Mouse (Mus musculus) urinary bladder, adult 2 months (tissue): ENCODE results near the gene Prkag2. TPM values are rescaled to one million over a fixed set of nuclear protein-coding genes. Genes with fewer than 3 reads are reported as not detected.

ENCODE experiments used
- DNase-seq: peaks from one replicate; pipeline ENCODE4 v3.0.0; 2022; ENCODE audit warnings: low spot score
- polyA plus RNA-seq: library from polyadenylated mRNA; depleted of rRNA; stranded (reverse); fragments of >200 nt; gene quantifications from 2 replicates; pipeline ENCODE4 v1.2.3, GENCODE M21; 2012

Gene Prkag2
- polyA plus RNA-seq, 1 experiment, result 142 TPM

DNA sequence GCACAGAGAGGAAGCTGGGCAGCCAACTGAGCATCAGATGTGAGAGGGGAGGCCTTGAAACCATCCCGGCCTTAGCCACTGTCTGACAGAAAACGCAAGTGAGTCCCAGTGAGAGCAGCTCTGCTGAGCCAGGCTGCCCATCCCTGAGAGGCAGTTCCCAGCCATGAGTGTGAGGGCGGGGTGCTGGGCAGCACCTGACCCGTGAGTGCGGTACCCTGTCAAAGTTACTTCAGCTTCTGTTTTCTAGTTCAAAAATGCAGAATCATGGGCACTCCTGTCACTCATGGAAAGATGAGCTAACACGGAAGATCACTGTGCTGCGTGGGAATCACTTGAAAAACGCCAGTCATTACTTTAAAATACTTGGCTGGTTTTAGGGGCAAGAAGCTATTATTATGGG, 49.6 kb downstream of the Prkag2 start:
- no peak for DNase-seq

DNA sequence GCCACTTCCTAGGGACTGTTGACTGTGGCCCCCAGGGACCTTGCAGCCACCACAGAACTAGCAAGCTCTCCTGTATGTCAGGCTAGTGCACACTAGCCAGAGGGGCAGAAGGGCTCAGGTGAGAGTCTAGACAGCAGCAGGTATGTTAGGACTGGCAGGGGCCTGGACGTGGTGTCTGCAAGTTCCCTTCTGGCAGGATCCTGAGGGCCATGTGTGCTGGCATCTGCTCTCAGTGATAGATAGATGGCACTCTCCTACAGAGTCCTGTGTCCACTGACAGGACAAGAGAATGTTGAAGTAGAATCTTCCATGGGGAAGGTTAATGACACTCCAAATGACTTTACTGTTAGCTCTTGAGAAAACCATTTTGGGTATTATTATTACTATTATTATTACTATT, 52.8 kb downstream of the Prkag2 start:
- DNase-seq, result no peak

DNA sequence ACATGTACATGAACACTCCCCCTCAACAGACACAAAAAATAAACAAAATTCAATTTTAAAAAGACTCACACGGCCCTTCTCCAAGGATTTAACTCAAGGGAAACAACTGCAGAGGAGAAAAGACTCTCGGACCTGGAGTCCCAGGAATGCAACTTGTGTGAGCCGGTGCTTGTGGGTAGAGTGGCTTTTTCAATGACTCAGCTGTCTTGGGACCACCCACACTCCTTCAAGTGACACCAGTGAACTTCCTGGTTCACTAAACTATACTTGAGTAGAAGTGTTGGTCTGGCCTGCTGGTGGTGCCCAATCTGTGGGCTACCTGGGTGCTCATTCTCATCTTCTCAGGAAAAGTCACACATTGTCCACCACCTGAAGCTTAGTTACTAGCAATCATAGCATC, 53.7 kb downstream of the Prkag2 start:
- no peak for DNase-seq

DNA sequence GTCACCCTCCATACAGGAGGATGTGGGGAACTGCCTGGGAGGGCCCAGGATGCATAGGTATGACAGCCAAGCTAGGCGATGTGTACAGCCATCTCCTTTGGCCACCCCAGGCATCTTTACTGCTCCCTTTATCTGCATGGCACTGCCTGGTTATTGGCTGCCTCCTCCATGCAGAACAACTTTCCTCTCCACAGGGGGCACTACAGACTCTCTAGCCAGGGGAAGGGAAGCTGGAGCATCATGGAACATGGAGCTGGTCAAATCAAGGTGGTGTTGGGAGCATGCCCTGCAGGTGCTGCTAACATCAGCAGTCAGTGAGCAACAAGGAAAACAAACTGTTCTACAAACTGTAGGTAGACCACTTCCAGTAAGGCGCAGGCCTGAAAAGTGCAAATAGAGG, 56.4 kb downstream of the Prkag2 start:
- no peak for DNase-seq

GRCm38 (mm10) chr5:25041947-25042346, 58.5 kb downstream of the Prkag2 start:
- no peak for DNase-seq

DNA sequence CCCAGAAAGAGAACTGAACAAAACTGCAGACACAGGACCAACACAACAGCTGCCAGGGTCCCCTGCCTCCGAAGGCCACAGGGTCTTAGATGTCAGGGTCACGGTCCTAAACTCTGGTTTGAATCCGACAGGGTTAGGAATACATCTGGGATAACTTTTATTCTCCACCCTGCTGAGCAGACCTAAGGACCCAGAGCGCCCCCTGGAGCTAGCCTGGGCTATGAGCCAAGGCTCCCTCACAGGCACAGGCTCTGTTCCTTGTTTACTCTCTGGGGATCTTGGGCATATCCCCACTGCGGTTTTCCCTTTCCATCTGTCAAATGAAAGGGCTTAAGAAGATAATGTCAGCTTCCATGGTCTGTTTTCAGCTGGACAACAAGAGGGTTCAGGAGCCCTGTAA, 59.1 kb downstream of the Prkag2 start:
- no peak for DNase-seq

- no peak for DNase-seq
These were observed 59.5 kb downstream of the Prkag2 start for GRCm38 (mm10) chr5:25040903-25041302.

- DNase-seq, result no peak
These were observed 61.6 kb downstream of the Prkag2 start for GRCm38 (mm10) chr5:25038827-25039226.

GRCm38 (mm10) chr5:25035391-25035790, 65.1 kb downstream of the Prkag2 start:
- no peak for DNase-seq

- no peak for DNase-seq
These were observed 69.0 kb downstream of the Prkag2 start for GRCm38 (mm10) chr5:25031456-25031856.

DNA sequence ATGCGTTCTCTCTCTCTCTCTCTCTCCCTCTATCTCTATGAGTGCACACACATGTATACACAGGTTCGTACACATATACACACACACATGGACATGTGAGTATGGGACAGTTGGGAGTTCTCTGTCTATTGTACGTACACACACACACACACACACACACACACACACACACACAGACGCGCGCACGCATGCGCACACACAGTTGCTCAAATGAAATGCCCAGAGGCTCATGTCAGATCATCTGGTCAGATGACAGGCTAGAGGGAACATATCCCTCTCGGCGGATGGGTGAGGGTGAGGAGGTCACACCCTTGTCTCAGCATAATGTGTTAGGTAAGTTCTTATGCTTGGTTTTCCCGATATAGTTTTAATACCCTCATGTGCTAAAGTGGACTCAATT, 69.4 kb downstream of the Prkag2 start:
- no peak for DNase-seq

DNA sequence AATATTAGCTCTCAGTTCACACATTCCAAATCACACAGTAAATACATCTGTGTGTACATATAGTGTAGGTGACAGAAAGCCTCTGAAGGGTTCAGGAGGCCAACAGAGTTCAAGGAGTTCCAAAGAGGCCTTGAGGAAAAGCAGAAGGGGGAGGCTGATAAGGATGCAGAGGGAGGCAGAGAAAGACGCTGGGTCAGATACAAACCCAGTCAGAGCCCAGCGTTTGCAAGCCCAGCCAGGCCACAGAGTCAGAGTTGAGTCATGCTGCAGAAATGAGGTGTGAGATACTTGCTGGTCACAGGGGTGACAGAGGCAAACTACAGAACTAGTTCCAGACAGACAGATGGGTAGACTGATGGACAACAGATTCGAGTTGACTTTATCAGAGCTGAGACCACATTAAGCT, 70.2 kb downstream of the Prkag2 start:
- DNase-seq, result no peak

GRCm38 (mm10) chr5:25027673-25028072, 72.8 kb downstream of the Prkag2 start:
- no peak for DNase-seq

GRCm38 (mm10) chr5:25025309-25026019, 75.0 kb downstream of the Prkag2 start:
- peak; percentile 34 for DNase-seq

DNA sequence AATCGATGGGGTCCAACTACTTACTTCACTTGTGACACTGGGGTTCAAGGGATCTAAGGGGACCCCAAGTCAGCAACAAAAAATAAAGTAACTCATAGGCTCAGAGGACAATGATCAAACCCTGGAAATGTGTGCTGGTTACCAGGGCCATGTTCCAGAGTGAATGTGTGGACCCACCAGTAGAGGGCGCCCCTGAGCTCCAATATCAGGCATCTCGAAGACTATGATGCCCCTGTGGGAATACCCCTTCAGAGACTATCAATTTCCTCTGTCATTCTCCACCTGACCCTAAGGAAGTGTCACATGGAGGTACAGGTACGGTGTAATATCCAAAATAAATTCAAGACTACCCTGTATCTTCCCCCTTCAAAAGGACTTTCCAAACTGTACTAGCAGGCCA, 77.5 kb downstream of the Prkag2 start:
- no peak for DNase-seq

DNA sequence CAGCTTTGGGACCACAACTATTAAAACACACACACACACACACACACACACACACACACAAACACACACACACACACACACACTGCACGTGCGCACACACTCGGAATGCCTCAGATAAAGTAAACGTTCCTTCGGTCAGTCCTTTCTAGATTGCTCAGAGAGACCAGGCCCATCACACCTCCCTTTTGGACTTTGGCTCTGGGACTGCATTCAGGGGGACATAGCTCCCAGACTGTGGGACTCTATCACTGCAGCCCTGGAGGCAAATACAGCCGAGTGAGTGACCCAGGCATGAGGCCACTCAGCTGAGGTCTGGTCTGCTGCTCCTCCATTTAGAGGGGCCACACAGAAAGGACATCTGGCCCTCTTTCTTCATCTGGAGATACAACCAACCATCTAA, 81.2 kb downstream of the Prkag2 start:
- DNase-seq, result no peak

DNA sequence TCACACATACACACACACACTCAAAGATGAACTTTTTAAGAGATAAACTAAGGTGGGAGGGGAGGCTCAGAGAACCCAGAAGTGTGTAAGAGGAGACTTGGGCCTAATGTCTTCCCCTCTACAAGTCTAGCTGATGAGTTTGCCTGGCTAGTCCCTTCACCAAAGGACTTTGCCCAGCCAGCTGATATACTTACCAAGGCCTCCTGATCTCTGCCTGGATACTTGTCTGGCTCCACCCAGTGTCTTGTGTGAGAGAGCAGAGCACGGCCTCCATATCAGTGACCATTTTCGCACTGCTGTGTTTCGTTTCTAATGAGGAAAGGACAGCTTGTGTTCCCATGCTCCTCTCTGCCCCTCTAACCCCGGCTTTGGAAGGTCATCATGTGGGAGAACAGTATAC, 88.3 kb downstream of the Prkag2 start:
- no peak for DNase-seq

GRCm38 (mm10) chr5:25011019-25011485, 89.4 kb downstream of the Prkag2 start:
- DNase-seq, result peak; percentile 50

- DNase-seq, result peak; percentile 76
These were observed 90.0 kb downstream of the Prkag2 start for GRCm38 (mm10) chr5:25010438-25010892.

- DNase-seq, result no peak
These were observed 90.7 kb downstream of the Prkag2 start for GRCm38 (mm10) chr5:25009770-25010169.

DNA sequence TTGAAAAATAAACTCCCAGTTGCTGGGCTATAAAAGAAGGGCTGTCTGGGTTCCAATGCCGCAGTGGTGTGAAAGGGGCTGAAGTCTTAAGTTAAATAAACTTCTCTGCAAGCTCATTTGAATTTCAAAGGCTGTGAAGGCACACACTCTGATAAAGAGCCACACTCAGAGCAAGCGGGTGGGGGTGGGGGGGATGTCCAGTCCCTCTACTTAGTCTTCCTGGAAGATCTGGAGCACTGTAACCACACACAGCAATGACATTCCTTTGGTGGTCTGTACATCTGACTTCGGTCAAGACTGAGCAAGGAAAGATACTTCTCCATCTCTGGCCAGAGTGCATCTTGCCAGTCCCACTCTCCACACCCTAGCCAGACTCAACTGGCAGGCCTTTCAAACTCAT, 91.5 kb downstream of the Prkag2 start:
- no peak for DNase-seq

DNA sequence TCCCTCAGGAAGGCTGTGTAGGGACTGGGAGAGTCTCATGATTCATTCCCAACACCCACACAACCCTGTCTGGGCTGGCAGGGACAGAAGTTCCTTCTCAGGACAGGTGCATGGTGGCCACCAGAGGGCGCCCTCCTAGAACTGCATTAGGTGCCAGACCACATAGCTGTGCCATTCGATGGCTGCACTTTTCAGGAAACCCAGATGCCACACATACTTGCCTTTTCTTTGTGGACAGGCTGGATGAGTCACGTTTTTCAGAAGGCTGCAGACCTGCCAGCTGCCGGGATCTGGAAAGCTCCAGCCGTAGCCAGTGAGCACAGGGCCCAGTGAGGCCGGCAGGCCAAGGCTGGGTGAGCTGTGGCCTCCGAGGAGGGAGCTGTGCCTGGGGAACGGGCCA, 93.6 kb downstream of the Prkag2 start:
- DNase-seq, result peak; percentile 80

DNA sequence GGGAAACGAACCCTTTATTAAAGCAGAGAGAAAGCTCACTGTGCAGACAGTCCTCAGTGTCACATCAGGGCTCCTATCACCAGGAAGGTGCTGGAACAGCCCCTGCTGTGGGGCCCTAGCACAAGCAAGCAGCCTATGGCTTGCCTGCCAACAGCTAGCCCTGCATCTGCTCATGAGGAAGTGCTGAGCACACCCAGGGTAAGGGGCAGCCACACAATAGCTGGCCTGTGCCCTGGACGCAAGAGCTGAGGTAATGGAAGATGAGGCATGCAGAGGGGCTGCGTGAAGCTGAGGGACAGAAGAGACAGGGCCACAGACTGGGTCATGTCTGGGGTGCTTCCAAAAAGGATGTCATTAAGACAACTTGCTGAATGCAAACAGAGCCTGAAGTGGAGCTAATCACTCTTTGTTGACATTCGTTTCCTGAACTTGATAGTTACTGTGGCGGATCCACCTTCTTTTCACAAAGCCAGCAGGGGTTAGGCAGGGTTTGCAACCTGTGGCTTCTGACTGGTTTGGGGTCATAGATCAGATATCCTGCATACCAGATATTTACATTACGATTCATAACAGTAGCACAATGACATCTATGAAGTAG, 94.8 kb downstream of the Prkag2 start:
- DNase-seq, result no peak

GRCm38 (mm10) chr5:25001391-25001794, 99.0 kb downstream of the Prkag2 start:
- no peak for DNase-seq
